Mouse (Mus musculus) liver, embryonic 14.5 days (tissue): ENCODE data around the gene Tspan31.

ENCODE experiments used
- CTCF ChIP-seq: IDR thresholded peaks from 2 replicates; pipeline ENCODE4 v1.5.1; 2016; ENCODE audit warnings: antibody characterized with exemption, low read depth, control low read depth
- EP300 ChIP-seq: IDR thresholded peaks from 2 replicates; pipeline ENCODE4 v1.6.1; 2016; ENCODE audit warnings: antibody characterized with exemption, low read depth

DNA sequence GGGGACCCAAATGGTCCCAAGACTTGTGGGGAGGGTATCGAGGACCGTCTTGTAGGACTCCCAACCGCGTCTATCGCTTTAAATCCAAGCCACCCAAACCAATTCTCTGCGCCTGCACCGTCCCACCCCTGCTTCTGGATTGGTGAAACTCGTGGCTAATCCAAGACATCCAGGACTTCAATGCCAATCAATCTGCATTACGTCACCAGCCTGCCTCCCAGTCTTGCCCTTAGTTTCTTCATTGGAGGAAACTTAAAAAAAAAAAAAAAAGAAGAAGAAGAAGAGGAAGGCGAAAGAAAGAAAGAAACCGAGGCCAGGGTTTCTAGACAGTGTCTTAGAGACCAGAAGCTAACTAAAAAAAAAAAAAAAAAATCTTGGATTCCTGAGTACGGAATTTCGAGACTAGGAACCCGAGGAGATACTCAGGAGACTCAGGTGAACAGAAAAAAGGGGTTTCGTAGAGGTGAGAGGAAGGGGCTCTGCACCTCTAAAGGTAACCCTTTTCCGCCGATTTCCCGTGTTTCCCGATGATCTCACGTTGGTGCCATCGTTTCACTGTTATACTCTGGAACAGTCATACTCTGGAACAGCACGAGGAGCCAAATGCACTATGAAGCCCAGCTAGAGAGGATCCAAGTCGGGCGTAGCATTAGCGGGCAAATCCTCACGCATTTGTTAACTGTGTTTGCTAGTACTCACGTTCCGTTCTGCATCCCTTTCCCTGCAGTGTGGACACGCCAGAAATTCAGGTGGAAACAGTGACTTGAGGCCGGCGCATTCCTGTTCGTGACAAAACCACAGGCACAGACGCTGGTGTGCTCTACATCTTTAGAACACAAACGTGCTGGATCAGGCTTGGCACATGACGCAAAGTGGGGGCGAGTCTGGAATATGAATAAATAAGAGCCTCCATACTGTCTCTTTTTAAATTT is at the start of gene Tspan31:
- TF ChIP-seq CTCF (no peak), EP300 (no peak)
